Mouse (Mus musculus): Measurements from ENCODE around the gene Ereg.
A peak's percentile ranks its signal among the peaks of the same experiment; 100 is the strongest.

The Ereg gene

DNA sequence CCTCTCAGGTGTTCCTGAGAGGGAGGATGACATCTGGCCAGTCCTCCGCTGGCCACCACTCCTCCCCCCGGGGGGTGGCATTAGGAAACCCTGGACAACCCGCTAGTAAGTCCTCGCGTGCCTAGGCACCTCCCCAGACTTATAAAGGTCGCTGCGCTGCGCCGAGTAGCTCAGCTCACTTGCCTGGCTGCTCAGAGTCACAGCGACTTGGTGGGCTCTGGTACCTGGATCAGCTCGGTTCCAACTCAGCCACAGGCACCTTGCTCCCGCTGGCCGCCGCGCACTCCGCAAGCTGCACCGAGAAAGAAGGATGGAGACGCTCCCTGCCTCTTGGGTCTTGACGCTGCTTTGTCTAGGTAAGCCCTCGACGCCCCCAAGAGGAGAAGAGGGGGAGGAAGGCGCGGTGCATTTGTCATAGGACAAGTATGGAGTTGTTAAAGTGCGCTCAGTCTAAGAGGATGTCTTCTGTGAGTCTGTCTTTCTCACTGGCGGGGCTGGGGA, at the start of gene Ereg:
Gene Ereg (plus strand): TSS at position 173 of the 501 bp plus-strand sequence.
- peak; percentile 12 for DNase-seq

DNA sequence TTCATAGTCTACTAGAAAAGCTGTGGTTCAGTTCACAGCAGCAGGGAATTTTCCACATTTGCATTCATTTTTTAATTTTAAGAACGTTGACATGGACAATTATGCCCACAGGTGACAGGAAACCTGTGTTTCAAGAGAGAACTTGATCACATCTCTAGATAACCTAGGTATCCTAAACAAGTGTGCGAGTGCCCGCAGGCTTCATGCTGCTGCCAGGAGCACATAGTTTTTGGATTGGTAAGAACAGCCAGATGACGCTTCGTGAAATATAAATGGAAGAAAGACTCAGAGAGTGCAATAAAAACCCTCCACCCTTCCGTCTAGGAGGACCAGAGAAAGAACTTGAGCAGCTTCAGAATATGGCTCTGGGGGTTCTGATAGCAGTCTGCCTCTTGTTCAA, 47.3 kb upstream of the Ereg start, which contains the start of gene Epgn:
Gene Epgn (plus strand): TSS at position 301 of the 400 bp plus-strand sequence.
- DNase-seq = no peak

DNA sequence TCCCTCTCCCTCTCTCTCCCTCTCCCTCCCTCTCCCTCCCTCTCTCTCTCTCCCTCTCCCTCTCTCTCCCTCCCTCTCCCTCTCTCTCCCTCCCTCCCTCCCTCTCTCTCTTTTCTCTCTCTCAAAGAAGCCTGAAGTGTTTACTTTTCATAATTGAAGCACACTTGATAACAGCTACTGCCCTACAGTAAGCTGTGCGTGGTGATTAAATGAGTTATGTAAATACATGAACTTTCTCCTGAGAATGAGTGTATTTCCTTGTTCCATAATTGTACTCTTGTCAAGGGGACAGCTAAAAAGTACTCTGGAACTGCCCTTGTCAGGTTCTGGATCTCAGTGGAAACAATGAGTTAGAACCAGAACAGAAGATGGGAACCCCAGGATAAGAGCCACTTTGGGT, 46.6 kb upstream of the Ereg start:
- no peak for DNase-seq

DNA sequence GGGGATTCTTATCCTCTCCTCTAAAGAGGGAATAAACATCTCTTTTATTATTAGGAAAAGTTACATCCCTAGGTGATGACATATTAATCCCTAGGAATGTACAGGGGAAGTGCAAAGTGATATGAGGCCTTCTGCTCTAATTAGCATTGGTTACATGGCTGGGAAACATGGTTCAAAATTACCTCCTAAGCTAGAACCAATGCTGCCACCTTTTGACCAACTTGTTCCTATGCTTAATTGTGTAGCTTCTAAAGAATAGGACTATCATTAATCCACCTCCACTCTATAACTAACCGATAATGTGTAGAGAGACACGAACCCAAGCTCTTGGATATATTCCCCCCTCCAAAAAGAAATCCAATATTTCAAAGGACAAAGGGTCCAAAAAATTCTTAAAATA, 43.8 kb upstream of the Ereg start:
- no peak for DNase-seq

DNA sequence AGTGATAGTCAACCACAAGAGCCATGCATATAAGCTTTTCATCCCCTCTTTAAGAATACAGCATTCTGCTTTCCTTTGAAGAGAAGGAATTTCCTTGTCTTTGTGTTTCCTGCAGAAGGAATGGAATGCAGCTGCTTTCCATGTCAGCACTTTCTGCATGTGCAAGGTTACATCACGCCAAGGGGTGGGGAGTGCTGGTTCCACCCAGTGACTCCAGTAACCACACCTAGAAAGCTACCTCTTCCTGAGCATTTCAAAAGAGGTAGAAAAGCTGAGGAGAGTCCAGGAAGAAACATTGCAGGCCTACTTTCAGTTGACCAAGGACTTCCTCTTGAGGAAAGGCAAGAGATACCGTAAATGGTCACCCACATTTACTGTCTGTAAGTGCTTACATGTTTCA, 39.1 kb upstream of the Ereg start:
- peak; percentile 6 to 20 for DNase-seq

DNA sequence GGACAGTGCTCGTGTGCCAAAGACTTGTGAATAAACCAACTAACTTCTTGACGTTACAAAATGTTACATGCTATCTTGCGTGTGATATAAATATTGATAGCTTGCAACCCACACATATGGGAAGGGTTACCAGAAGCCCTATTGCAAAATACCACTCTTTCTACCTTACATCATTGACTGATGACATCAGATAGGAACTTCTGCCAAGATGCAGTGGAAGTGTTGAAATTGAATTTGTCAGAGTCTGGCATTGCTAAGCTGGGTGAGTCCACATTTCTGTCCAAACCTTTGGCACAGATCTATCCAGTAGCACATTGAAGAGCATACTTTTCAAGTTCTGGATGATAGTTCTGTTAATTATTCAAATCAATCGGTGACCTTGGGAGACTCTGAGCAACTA, 37.8 kb upstream of the Ereg start:
- no peak for DNase-seq

DNA sequence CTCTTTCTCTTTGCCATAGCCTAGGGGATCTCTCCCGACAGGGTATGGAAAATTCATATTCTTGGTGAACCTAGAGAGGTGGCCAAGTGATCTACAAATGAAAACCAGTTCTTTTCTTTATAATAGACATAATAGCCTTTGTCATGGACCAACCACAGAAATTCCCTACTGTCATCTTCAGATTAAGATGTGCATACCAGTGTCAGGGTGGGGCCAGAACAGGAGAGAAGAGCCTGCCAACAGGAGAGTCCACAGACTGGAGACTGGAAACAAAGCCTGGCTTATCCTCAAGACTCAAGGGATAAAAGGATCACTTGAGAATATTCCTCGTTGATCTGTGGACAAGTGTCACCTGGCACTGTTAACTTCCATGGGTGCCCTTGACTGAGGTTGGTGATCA, 36.7 kb upstream of the Ereg start:
- DNase-seq = no peak

DNA sequence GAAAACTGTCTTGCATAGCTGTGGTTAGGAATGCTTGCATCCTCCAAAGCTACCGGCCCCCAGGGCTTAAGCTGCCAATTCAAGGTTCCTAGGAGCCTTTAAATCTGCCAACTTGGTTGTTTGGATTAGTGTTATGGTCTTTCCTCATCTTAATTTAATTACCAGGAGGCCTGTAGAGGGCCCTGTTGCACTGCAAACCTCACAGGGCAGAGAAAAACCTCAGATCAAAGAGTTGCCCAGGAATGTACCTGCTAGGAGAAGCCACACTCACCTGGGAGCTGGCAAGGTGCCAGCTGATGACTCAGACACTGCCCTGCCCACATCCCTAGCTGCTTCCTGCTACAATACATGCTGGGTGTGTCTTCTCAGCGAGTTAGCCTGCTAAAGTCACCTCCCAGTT, 35.9 kb upstream of the Ereg start:
- peak; percentile 58 to 74 for DNase-seq

DNA sequence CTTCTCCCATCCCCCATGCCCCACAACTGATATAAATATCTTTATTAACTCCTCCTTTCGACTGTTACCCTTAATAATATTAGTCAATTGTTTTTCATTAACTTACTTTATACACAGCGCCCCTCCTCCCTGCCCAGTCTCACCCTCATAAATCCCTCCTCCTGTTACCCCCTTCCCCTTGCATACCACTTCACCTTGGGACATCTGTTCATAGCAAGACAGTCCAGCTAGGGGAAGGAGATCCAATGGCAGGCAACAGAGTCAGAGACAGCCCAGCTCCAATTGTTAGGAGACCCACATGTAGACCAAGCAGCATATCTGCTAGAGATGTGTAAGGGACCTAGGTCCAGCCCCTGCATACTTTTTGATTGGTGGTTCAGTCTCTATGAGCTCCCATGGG, 35.5 kb upstream of the Ereg start:
- DNase-seq = no peak

DNA sequence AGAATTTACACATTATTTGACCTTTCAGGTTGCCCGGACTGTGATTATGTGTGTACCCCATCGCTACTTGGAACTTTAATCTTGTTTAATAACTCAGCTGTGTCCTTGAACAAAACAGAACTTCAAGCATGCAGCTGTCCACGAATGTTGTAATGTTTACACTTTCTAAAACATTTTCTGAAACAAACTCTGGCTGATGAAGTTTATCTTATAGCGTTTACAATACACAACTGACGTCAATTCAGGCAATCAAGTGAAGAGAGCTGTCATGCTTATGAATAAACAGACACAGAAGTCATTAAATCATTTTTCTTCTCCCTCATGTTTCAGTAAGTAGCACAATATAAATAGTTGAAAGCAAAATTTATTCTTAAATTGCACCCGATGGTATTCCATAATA, 26.4 kb upstream of the Ereg start:
- DNase-seq = no peak

DNA sequence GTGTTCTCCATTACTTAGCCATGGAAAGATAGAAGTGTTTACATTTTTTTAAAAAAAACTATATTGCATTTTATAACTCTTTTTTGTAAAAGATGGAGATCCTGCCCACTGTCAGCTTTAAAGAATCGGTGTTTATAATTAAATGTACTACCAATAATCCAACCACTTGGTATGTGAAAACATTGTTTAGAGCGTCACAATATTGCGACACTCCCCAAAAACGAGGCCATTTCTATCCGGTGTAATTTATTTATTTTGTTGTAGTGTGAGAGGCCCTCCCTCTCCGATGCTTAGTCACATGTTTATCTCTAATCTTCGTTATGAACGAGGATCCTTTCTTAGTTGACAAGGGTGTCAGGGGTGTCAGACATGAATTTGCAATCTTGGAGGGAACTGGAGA, 26.0 kb upstream of the Ereg start:
- DNase-seq = no peak

DNA sequence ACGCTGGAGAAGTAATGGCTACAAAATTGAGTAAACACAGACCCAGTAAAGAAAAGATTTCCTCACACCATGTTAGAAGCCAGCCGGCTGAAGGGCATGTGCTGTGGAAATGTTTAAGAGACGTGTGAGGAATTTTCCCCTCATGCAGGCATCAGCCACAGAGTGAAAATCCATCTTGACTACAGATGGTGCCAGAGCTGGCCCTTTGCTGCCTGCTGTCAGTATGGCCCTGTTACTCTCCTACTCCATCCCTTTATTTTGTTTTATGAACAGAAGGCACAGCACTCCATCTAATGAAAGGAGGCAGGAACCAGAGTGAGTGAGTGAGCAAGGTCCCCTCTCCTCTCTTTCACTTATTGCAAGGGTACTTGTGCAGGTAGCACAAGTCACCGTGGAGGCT, 2.1 kb upstream of the Ereg start:
- no peak for DNase-seq

DNA sequence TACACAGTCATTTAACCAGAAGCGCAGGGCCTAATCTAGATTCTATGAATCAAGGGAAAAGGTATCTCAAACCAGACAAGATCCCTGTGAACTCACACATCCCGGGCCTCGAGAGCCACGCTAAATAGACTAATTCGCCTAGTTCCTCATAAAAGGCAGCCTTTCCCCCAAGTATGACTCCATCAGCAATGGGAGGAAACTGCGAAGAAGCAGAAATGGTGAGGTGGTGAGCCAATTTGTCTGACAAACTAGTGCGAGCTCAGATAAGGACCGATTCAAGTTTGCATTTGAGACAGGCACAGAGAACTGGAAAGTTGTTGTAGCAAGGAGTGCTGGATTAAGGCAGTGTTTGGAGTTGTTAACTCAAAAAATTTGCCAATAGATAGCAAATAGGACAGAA, 796 bp upstream of the Ereg start:
- DNase-seq = no peak

DNA sequence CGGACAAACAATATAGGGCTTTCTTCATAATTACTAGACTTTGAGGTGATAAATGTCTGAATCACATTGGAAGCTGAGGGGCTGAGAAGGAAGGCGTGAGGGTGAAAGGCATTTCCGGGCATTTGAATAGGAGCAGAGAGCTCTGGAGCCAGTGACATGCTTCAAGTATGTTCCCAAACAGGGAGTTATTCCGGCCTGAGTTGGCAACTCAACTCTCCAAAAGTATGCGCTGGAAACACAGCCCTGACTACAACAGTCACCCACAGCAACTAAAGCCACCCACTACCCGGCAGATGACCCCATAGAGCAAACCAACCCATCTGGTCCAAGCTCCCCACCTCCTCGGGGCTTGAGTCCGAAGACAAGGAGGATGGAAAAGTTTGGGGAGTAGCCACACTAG, 396 bp upstream of the Ereg start:
- DNase-seq = no peak

DNA sequence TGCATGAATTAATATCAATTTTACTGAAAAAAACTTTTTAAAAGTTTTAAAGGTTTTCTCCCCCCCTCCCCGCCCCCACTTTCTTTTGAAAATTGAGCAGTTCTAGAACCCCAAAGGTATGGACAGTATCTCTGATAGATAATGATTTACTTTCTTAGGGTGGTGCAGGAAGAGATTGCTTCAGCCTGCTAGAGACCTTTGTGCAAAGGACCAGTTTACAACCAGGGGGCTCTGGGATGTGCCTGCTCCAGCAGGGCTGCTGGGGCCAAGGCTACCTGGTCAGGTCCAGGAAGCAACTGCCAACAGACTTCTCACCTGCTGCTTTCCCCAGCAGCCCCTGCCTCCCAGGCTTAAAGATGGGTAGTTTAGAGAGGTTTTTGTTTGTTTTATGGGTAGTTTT, 599 bp downstream of the Ereg start:
- no peak for DNase-seq

DNA sequence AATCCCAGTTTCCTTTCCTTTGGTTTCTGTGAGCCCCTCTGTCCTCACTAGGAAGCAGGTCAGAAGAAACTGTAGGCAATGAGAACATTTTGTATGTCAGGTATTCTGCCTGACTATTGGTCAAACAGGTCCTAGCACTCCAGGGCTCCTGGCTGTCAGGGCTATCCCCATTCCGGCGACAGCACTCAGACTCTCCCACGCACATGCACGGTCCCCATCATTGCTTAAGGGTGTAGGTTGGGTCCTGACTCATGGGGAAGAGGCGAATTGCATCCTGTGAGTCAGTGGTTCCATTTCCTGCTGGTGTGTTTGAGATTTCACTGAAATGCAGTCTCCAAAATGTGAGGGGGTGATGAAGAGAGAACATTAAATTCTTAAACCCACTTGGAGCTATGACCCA, 8.6 kb downstream of the Ereg start:
- DNase-seq = no peak

DNA sequence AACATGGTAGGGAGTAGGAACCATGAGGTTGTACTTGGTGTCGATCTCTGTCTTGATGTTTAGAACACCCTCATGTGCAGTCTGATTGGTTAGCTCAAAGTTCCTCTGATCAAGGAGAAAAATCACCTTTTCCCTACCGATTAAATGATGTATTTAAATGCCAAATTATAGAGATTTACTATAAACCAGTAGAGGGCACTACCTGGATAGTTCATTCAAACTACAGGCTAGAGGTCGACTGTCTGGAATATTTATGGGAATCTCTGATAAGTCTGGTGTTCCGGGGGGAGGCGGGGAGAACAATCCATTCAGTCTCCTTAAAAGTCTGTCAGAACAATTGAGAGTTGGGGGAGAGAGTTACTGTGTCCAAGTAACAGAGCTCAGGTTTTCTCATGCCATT, 10.9 kb downstream of the Ereg start:
- DNase-seq = no peak

DNA sequence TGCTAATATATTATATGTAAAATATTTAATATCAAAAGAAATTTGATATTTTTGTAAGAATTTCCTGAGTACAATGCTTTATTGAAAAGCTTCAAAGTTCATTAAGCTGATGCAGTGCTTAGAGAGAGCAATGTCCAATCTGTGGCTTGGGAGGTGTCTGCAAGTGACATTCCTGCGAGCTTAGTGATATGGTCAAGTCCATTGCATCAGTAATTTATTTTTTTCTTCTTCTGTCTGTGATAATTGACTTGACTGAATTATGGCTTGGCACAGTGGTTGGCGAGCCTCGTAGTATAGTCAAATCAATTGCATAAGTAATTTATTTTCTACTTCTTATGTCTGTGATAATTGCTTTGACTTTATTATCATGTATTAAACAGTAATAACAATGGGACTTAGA, 15.9 kb downstream of the Ereg start:
- no peak for DNase-seq

DNA sequence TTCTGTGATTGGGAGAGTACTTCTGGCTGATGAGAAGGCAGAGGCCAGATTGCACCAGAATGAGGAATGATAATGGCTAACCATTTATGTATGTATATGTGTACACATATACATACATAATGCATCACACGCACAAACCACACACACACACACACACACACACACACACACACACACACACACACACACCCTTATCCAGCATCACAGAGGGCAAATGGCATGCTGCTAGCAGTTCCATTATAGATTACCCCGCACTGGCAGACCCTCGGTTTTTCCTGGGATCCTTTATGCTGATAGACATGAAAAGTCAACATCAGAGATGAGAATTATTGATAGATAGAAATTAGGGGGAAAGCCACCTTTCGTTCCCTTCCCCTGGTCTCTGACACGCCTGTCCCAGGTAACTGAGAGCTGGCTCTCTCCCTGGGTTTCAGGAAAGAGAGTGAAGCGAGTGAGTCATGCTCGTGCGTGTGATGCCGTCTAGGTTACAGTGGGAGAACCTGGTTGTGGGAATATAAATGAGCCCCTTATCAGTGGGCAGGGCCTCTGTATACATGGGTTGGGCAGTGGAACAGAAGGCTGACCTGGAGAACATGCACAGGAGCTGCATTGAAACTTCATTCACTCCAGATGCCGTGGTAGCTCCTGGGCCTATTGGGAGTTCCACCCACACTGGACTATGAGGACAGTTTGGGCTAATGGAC, 23.6 kb downstream of the Ereg start:
- no peak for DNase-seq

DNA sequence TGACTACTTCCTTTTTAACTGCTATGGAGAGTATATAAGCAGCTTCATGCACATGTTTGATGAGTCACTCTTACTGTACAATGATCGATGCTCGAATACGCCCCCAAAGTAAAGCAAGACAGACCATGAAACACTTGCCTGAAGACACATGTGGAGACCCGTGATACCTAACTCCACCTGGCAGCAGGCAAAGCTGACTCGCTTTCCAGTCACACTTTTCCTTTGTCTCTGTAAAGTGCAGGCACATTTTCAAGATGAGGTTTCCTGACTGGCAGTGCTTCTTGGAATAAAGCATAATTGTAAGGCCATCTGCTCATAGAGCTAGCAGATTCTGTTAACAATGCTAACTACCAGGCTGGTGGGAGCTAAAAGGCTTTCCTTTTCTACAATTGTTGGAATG, 27.3 kb downstream of the Ereg start:
- DNase-seq = no peak

DNA sequence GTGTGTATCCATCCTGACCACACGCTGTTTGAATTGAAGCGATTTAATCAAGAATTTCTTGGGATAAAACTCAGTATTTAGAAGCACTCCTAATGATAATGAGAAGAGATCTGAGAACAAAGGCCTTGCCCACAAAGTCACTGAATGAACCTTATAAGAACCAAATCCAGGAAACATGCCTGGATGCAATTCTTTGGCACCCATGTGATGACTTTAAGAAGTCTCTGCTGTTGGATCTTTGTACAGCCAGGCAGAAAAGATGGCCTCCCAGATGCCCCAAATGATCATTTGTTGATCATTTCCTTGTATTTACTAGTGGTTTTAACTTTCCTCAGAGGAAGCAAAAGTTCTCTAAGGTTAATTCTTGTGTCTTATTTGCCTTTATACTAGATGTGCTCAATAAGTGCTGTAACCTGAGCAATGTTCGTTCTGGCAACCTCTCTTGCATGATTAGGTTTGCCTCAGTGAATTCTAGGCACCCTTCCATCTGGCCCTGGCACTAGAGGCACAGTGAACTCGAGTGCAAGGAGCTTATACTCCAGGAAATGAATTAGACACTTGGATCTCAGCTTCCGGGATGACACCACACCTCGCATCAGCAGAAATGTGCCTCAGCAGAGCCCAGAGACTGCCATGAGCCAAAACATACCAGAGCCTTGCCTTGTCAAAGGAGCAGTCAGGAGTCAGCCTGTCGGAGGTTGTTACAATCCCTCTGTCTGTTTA, 29.7 kb downstream of the Ereg start:
- no peak for DNase-seq

DNA sequence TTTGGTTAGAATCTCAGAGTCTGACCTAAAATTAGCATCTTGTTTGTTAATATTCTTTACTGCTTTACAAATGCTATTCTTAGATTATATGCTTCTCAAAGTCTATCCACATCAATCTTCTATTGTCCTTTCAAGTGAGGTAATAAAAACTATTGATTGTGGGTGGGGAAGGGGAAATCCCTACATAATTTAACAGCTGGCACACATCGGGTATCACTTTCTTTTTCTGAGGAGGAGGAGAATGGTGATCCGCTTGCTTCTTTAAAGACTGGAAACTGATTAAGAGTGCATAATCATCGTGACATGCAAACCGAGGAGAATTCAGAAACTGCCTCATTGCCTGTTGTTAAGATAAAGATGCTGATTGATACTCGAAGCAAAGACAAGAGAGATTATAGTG, 31.8 kb downstream of the Ereg start:
- DNase-seq = no peak

DNA sequence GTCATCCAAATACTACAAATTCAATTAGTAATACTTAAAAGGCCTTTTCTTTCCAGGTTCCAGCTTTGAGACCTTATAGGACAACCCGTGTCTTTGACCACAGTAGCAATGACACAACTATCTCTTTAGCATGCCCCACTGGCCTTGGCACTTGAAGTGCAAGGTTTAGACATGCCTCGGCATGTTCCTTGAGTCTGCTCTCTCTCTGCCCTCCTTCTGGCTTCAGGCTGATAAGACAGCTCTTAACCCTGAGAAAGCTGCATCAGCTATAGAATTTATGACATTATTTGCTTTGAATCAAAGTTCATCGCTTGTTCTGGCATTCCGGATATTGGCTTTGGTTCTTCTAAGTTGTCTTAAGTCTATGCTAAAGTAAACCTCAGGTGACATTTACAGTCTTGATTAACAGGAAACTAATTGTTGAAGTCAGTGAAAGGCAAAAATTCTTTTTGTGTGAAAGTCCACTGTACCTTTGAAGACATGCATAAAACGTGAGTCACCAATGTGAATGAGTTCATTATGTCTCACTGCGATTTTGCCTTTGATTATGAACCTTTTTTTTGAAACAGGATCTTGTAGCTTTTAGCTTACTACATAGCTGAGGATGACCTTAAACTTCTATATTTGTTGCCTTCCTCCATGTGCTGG, 35.7 kb downstream of the Ereg start:
- no peak for DNase-seq

DNA sequence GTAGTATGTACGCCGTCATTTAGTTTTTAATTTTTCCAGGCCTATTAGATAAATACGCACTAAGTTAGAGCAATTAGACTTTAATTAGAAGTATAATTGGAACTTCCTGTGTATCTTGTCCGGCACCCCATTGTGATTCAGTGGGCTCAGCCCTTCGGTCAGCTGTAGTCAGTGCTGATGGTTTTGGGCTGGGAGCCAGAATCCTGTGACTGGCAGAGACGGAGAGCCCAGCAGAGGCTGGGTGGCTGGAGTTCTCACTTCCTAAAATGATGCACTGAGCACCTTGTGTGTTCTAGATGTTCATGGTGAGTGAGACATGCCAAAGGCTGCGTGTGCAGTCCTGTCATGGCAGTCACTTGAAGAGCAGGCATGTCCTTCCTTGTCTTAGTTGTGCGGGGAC, 36.6 kb downstream of the Ereg start:
- peak in 1 of 2 experiments; percentile 4 for DNase-seq

All from kidney, postnatal 4 days (tissue).